Mouse (Mus musculus) layer of hippocampus, adult 18-20 months (tissue): ENCODE data around the gene Vmn2r78. TPM values are rescaled to one million over a fixed set of nuclear protein-coding genes. Genes with fewer than 3 reads are reported as not detected.
"Not testable (repeated sequence)": the region's sequence is repeated elsewhere in the genome, so short reads cannot be mapped to it uniquely, and the experiment has no call there.

Experiments used
- DNase-seq, 2 experiments: peaks; one replicate each; pipeline ENCODE4 v3.0.0; 2022; ENCODE audit warnings: low spot score in 2 of 2
- long read RNA-seq: library from polyadenylated mRNA; stranded (forward); transcript quantifications from one replicate; pipeline ENCODE4 v2.0.0, GENCODE M21; 2021
- total RNA-seq, 2 experiments: library from RNA; stranded (reverse); gene quantifications; 2 replicates each; pipeline ENCODE4 v1.2.3; 2021

Gene Vmn2r78
- under 1 TPM in 1 of 2 experiments, not detected in 1; 0.08 TPM for total RNA-seq
- long read RNA-seq, result 0 reads

GRCm38 (mm10) chr7:86914794-86915193, at the start of gene Vmn2r78:
Gene Vmn2r78 (plus strand): TSS chr7:86915094.
- DNase-seq, result not testable (repeated sequence)

- no peak for DNase-seq
These were observed 25.1 kb upstream of the Vmn2r78 start for GRCm38 (mm10) chr7:86889470-86890469.

GRCm38 (mm10) chr7:86937288-86937687, 22.4 kb downstream of the Vmn2r78 start:
- no peak for DNase-seq

- DNase-seq, result no peak
These were observed 79.8 kb downstream of the Vmn2r78 start for GRCm38 (mm10) chr7:86994700-86995099.

GRCm38 (mm10) chr7:86995815-86996214, 80.9 kb downstream of the Vmn2r78 start, which contains the start of gene Vmn2r79:
Gene Vmn2r79 (plus strand): TSS chr7:86996115.
- not testable (repeated sequence) for DNase-seq

Other genes with a start within 250 kb of the Vmn2r78 start
- not detected for gene Olfr292, start 226.8 kb upstream of the Vmn2r78 start, total RNA-seq
- 10 to 100 TPM; 10.2 to 11.1 TPM for gene Folh1, start 139.2 kb upstream of the Vmn2r78 start, total RNA-seq
- not detected for gene Vmn2r77, start 120.1 kb upstream of the Vmn2r78 start, total RNA-seq
- under 1 TPM in 1 of 2 experiments, not detected in 1; 0.05 TPM for gene Vmn2r79, start 81.0 kb downstream of the Vmn2r78 start, total RNA-seq